Mouse (Mus musculus) hindbrain, embryonic 11.5 days (tissue): Measurements from ENCODE around the gene 1700016H13Rik. TPM values are rescaled to one million over a fixed set of nuclear protein-coding genes. Genes with fewer than 3 reads are reported as not detected.

ENCODE experiments used
- ATAC-seq: fragments of 200-750 bp; cut with Nextera tagmentation; 2 replicates; pipeline ENCODE4 v1.8.0; 2017; ENCODE audit warnings: mild to moderate bottlenecking, moderate TSS enrichment, moderate library complexity; ENCODE audit not compliant: low FRiP score
- DNase-seq: peaks from one replicate; pipeline ENCODE4 v3.0.0-alpha.2; 2015; ENCODE audit warnings: low spot score
- H3K27ac ChIP-seq: fragments of 300-500 bp; sonication (generic); 2 replicates; pipeline ENCODE4 v1.5.1; 2014; ENCODE audit warnings: mild to moderate bottlenecking, low read depth, low read length
- H3K27me3 ChIP-seq: fragments of 300-500 bp; sonication (generic); 2 replicates; pipeline ENCODE4 v1.6.1; 2014; ENCODE audit warnings: mild to moderate bottlenecking, low read length, moderate library complexity, mixed read lengths; ENCODE audit not compliant: control insufficient read depth, insufficient read depth
- H3K36me3 ChIP-seq: fragments of 300-500 bp; sonication (generic); 2 replicates; pipeline ENCODE4 v1.6.1; 2014; ENCODE audit warnings: mild to moderate bottlenecking, low read length, moderate library complexity, mixed read lengths; ENCODE audit not compliant: control insufficient read depth, insufficient read depth
- H3K4me1 ChIP-seq: fragments of 300-500 bp; sonication (generic); replicated peaks from 2 replicates; pipeline ENCODE4 v1.6.1; 2014; ENCODE audit warnings: low read length, mixed read lengths; ENCODE audit not compliant: control insufficient read depth, insufficient read depth
- H3K4me2 ChIP-seq: fragments of 300-500 bp; sonication (generic); replicated peaks from 2 replicates; pipeline ENCODE4 v1.6.1; 2014; ENCODE audit warnings: mild to moderate bottlenecking, low read depth, low read length
- H3K4me3 ChIP-seq: fragments of 300-500 bp; sonication (generic); 2 replicates; pipeline ENCODE4 v1.5.1; 2014; ENCODE audit warnings: low read depth, low read length
- H3K9ac ChIP-seq: fragments of 300-500 bp; sonication (generic); 2 replicates; pipeline ENCODE4 v1.6.1; 2014; ENCODE audit warnings: low read depth, low read length
- H3K9me3 ChIP-seq: fragments of 300-500 bp; sonication (generic); 2 replicates; pipeline ENCODE4 v1.6.1; 2016; ENCODE audit warnings: low read length; ENCODE audit not compliant: control insufficient read depth
- WGBS: fragments of 180-500 bp; shearing (Covaris S2); extraction: QIAGEN DNeasy Blood & Tissue Kit; methylation state at CpG from one replicate; pipeline ENCODE4 v1.1.7; 2014; 5-methylcytosine and 5-hydroxymethylcytosine counted together
- polyA plus RNA-seq: library from polyadenylated mRNA; unstranded; fragments of >200 nt; fragmentation: Nextera tagmentation; extraction: Ambion mirVana; gene quantifications from 2 replicates; pipeline ENCODE4 v1.2.1, GENCODE M21; 2014

1700016H13Rik gene
- polyA plus RNA-seq, 1 experiment from 2014 or later: not detected

GRCm38 (mm10) chr5:103680381-103680780, 24.6 kb upstream of the 1700016H13Rik start:
- no peak overlapping the region for H3K9ac ChIP-seq
- no peak overlapping the region for H3K4me3 ChIP-seq
- no peaks in the 10 kb centered on the region for H3K36me3 ChIP-seq
- peak; percentile 85 for DNase-seq
- no peak overlapping the region for H3K27ac ChIP-seq
- no peaks in the 10 kb centered on the region for H3K4me1 ChIP-seq
- no peak overlapping the region for H3K4me2 ChIP-seq
- H3K27me3 ChIP-seq: no peaks in the 10 kb centered on the region
- ATAC-seq: no peak
- H3K9me3 ChIP-seq: no peaks in the 10 kb centered on the region
- WGBS: 35% methylated on average over 4 of the region's 4 CpGs

GRCm38 (mm10) chr5:103678974-103679373, 23.2 kb upstream of the 1700016H13Rik start:
- Histone ChIP-seq H3K9ac (no peak overlapping the region), H3K4me1 (no peaks in the 10 kb centered on the region), H3K9me3 (no peaks in the 10 kb centered on the region), H3K27me3 (no peaks in the 10 kb centered on the region), H3K4me2 (no peak overlapping the region), H3K27ac (no peak overlapping the region), H3K36me3 (no peaks in the 10 kb centered on the region), H3K4me3 (no peak overlapping the region)
- WGBS: 94% methylated on average over 5 of the region's 5 CpGs
- ATAC-seq (no peak), DNase-seq (no peak)

GRCm38 (mm10) chr5:103677894-103678293, 22.1 kb upstream of the 1700016H13Rik start:
- no peaks in the 10 kb centered on the region for H3K9me3 ChIP-seq
- 80% methylated on average over 6 of the region's 6 CpGs for WGBS
- no peaks in the 10 kb centered on the region for H3K36me3 ChIP-seq
- ATAC-seq: no peak
- H3K9ac ChIP-seq: no peak overlapping the region
- DNase-seq: no peak
- no peaks in the 10 kb centered on the region for H3K27me3 ChIP-seq
- no peak overlapping the region for H3K4me3 ChIP-seq
- no peak overlapping the region for H3K27ac ChIP-seq
- H3K4me2 ChIP-seq: no peak overlapping the region
- no peaks in the 10 kb centered on the region for H3K4me1 ChIP-seq

- Histone ChIP-seq H3K9me3 (no peaks in the 10 kb centered on the region), H3K4me1 (no peaks in the 10 kb centered on the region), H3K9ac (no peak overlapping the region), H3K36me3 (no peaks in the 10 kb centered on the region), H3K4me3 (no peak overlapping the region), H3K4me2 (no peak overlapping the region), H3K27me3 (no peaks in the 10 kb centered on the region), H3K27ac (no peak overlapping the region)
- DNase-seq (no peak), ATAC-seq (no peak)
- WGBS: 86% methylated on average over 6 of the region's 6 CpGs
Measured at GRCm38 (mm10) chr5:103676289-103676881, 20.6 kb upstream of the 1700016H13Rik start.

- no peaks in the 10 kb centered on the region for H3K4me1 ChIP-seq
- DNase-seq (no peak), ATAC-seq (no peak)
- H3K36me3 ChIP-seq: no peaks in the 10 kb centered on the region
- no peaks in the 10 kb centered on the region for H3K27me3 ChIP-seq
- H3K9ac ChIP-seq: no peak overlapping the region
- no peak overlapping the region for H3K4me3 ChIP-seq
- no peak overlapping the region for H3K4me2 ChIP-seq
- H3K9me3 ChIP-seq: no peaks in the 10 kb centered on the region
- H3K27ac ChIP-seq: no peak overlapping the region
- WGBS: 58% methylated on average over 6 of the region's 6 CpGs
Measured at GRCm38 (mm10) chr5:103674482-103674881, 18.7 kb upstream of the 1700016H13Rik start.

GRCm38 (mm10) chr5:103673611-103674010, 17.8 kb upstream of the 1700016H13Rik start:
- no peaks in the 10 kb centered on the region for H3K4me1 ChIP-seq
- no peak overlapping the region for H3K4me2 ChIP-seq
- no peak for DNase-seq
- no peak overlapping the region for H3K9ac ChIP-seq
- no peaks in the 10 kb centered on the region for H3K27me3 ChIP-seq
- H3K36me3 ChIP-seq: no peaks in the 10 kb centered on the region
- WGBS: 82% methylated on average over 4 of the region's 4 CpGs
- H3K4me3 ChIP-seq: no peak overlapping the region
- H3K9me3 ChIP-seq: no peaks in the 10 kb centered on the region
- no peak overlapping the region for H3K27ac ChIP-seq
- ATAC-seq: no peak

- Histone ChIP-seq H3K36me3 (no peaks in the 10 kb centered on the region), H3K27ac (no peak overlapping the region), H3K4me3 (no peak overlapping the region), H3K4me2 (no peak overlapping the region), H3K9me3 (no peaks in the 10 kb centered on the region), H3K9ac (no peak overlapping the region), H3K27me3 (no peaks in the 10 kb centered on the region), H3K4me1 (no peaks in the 10 kb centered on the region)
- ATAC-seq: no peak
- WGBS: 66% methylated on average over 3 of the region's 3 CpGs
- DNase-seq: no peak
Measured at GRCm38 (mm10) chr5:103671858-103672257, 16.0 kb upstream of the 1700016H13Rik start.

GRCm38 (mm10) chr5:103665876-103666275, 10.1 kb upstream of the 1700016H13Rik start:
- DNase-seq (no peak), ATAC-seq (no peak)
- Histone ChIP-seq H3K36me3 (no peaks in the 10 kb centered on the region), H3K9ac (no peak overlapping the region), H3K4me3 (no peak overlapping the region), H3K27ac (no peak overlapping the region), H3K4me1 (no peaks in the 10 kb centered on the region; the same call in 1 of the 2 replicates), H3K4me2 (no peak overlapping the region), H3K9me3 (no peaks in the 10 kb centered on the region), H3K27me3 (no peaks in the 10 kb centered on the region)
- 82% methylated on average over 2 of the region's 2 CpGs for WGBS

- 67% methylated on average over 9 of the region's 9 CpGs for WGBS
- Histone ChIP-seq H3K9ac (no peak overlapping the region), H3K4me1 (no peaks in the 10 kb centered on the region; the same call in 1 of the 2 replicates), H3K4me2 (no peak overlapping the region), H3K27ac (no peak overlapping the region), H3K27me3 (no peaks in the 10 kb centered on the region), H3K36me3 (no peaks in the 10 kb centered on the region), H3K9me3 (no peaks in the 10 kb centered on the region), H3K4me3 (no peak overlapping the region)
- DNase-seq: no peak
- no peak for ATAC-seq
Measured at GRCm38 (mm10) chr5:103664932-103665331, 9.1 kb upstream of the 1700016H13Rik start.
